Mouse (Mus musculus) telencephalon, adult 2 months (tissue): ENCODE measurements around the gene Zfr.
"Not testable (repeated sequence)": the region's sequence is repeated elsewhere in the genome, so short reads cannot be mapped to it uniquely, and the experiment has no call there.

ENCODE experiments used
- DNase-seq: peaks from one replicate; pipeline ENCODE4 v3.0.0-alpha.2; 2011; ENCODE audit warnings: low read depth, low spot score

Gene Zfr

DNA sequence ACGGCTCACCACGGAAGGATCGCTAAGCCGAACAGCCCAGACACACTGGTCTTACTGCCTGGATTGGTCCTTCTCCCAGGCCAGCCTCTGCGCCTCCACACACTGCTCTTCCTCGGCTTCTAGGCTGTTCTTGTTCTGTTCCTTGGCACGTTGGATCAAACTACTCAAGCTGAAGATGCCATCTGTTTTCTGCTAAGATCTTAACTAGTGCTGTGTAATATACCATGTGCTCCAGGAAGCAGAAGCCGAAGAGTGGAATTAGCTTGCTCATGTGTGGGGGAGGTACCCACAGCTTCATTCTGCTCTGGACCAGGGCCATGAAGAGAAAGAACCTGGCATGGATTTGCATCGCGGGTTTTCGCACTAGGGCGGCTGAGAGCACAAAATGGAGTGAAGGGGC is 11.2 kb upstream of the Zfr start:
- peak; percentile 88 for DNase-seq

DNA sequence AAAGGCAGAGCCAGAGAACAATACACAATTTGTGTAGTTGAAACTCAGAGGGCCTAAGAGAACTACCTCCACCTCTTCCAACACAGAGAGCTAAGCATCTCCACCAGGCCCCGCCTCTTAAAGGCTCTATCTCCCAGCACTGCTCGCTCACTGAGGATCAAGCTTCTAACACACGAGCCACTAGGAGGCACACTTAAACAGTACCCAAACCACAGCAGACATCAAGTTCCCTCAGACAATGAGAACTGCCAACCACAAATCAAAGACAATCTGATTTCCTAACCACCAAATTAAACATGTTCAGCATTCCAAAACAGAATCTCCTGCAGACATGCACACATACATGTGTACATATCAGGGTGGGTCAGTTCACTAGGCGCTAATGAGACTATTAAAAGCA is 9.4 kb upstream of the Zfr start:
- DNase-seq: no peak

DNA sequence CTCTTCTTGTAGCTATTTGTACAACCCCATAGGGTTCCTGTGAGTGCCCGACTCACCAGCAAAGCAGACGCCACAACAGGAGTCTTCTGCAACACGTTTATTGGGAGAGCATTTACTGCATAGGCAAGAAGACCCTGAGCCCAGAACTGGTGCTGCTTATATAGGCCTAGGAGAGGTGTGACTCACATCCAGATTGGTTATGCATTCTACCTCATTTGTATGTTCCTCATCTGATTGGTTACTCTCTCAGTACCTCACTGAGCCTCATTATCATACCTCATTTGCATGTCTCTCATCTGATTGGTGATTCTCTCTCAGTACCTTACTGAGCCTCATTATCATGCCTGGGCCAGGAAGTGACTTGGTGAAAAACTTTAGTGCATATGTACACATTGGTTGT is 8.7 kb upstream of the Zfr start:
- not testable (repeated sequence) for DNase-seq

- no peak for DNase-seq
Observed at GRCm38 (mm10) chr15:12111232-12111631, 6.4 kb upstream of the Zfr start.

DNA sequence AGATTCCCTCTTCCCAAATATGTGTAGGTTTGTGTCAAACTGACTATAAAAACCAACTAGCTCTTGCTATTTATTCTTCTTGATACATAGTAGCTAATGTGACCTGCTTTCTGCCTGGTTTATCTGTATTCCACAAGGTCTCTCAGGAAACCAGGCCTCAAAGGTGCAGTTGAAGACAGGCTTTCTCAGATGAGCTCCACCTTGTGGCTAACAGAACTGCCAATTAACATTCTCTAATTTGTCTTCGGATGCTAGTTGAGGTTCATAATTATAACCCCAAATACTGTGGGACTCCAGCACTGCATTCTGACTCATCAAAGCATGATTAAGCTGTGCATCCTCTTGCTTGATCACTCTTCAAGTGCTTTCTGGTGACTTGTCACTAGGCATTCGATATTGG is 4.2 kb upstream of the Zfr start:
- DNase-seq: no peak

GRCm38 (mm10) chr15:12114546-12114945 is 3.1 kb upstream of the Zfr start:
- DNase-seq: no peak

- DNase-seq: no peak
Observed at GRCm38 (mm10) chr15:12115722-12116230, 1.9 kb upstream of the Zfr start.

- DNase-seq: no peak
Observed at GRCm38 (mm10) chr15:12118093-12118431, 431 bp downstream of the Zfr start.

DNA sequence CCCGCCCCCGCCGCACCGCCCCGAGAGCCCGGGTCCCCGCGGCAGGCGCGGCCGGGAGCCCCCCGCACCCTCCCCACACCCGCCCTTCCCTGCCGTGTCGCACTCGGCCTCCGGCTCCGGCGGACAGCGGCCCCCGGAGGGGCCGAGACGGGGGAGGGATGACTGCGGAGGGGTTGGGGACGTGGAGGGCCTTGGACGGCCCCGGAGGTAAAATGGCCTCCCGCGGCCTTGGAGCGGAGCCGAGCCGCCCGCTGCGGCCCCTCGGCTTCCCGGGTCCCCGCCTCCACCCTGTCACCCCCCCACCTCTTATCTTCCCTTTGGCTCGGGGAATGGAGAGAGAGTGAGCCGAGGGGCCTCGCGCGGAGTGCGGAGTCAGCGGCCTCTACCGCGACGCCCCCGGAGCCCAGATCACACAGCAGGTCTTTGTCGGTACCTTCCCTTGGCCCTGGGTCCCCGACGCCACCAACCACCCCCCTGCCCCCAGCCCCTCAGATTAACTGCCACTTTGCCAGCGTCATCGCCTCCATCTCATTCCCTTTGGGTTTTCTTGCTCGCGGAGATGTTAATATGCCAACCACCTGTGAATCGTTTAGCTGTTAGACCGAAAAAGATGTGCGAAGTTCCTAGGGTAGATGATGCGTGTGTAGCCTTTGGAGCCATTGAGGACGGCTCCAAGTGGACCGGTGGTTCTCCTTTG is 949 bp downstream of the Zfr start:
- no peak for DNase-seq

DNA sequence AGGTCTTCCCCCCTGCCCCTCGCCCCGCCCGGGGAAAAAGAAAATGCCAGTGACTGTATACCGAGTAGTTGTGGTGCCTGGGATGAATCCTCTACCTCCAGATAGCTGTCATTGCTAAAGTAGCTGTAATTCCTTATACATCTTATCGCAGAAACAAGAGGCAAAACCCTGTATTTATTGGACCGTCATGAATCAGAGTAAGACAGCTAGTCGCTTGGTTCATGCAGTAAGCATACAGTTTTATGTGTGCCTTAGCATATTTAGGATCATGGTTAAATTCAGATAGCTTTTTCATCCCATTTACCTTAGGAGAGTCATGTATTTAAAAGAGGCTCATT is 1.5 kb downstream of the Zfr start:
- DNase-seq: no peak

DNA sequence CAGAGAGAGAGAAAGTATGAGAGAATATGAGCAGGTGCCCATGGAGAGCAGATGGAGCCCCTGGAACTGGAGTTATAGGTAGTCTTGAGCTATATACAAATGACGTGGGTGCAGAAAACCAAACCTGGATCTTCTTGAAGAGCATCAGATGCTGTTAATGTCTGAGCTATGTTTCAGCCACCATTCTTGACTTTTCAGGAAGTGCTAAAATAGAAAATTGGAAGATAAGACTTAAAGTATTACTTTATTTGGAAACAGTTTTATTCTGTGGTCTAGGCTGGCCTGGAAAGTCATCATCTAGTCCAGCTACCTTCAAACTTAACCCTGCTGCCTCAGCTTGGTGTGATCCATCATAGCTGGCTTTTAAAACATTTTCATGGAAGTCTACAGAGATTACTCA is 7.3 kb downstream of the Zfr start:
- no peak for DNase-seq

- not testable (repeated sequence) for DNase-seq
Observed at GRCm38 (mm10) chr15:12130871-12131270, 13.2 kb downstream of the Zfr start.

DNA sequence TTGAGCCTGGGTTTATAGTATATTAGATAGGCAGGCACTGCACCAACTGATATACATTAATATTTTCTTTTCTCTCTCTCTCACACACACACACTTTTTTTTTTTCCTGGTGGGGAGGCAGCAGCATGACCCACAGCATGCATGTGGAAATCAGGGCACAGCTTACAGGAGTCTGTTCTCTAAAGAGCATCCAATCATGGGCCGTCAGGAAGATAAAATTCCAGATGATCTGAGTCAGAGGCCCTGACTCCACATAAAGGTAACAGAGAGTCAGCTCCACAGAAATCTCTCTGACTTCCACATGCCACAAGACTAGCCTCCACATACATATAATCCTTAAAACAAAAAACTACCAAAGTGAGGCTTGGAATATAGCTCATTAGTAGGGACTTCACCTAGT is 16.9 kb downstream of the Zfr start:
- DNase-seq: no peak

DNA sequence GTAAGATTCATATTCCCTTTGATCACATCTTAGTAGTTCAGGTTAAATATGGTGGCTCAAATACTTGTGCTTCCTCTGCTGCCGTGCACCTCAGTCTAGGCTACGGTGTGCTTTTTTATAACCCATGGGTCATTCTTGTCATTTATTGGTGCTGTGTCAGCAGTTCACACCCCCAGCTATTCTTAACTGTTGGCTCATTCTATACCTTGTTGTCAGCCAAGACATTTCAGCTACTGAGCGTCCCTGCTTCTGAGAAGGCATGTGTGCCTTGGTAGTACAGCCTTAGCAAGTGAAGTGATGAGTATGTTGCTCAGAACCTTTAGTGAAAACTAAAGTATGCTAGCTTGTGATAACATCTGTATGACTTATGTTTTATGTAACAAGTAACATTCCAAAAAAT is 17.7 kb downstream of the Zfr start:
- DNase-seq: no peak

DNA sequence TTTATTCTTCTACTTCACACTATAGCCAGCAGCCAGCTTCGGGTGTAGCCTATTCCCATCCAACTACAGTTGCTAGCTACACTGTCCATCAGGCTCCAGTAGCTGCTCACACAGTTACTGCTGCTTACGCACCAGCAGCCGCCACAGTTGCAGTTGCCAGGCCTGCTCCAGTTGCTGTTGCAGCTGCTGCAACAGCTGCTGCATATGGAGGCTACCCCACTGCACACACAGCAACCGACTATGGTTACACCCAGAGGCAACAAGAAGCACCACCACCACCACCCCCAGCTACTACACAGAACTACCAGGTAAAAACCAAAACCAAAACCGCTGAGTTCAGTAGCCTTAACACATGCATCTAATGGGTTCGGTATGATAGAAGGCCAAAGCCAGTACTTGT is 18.7 kb downstream of the Zfr start:
- DNase-seq: no peak

DNA sequence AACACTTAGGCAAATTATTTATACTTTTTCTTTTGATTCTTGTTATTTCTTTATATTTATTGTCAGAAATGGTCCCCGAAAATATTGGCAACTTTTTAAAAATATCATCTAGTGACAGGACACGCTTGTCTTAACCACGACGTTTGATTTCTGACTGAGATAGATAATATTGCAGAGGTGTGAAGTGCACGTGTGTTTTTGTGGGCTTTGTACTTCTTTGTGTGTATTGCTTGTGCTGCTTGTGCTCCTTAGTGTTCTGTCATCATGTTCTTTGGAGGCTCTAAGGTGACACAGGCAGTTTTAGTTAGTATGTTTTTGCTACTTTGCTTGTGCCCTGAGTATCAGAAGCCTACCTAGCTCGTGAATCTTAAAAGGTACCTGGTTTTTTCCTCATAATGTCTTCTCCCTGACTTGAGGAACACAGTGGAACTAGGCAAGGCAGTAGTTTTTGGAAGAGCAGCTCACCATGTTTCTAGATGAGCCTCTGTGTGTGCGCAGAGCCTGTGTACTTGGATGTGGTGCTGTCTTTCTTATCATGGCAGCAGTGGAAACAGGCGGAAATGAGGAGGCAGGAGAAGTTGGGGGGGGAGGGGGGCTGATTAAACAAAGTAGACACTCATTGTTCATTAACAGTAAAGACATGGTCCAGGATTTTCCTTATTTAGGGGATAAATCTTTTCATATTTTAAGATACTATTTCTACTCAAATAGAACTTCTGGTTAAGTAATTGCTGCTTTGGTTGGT is 23.5 kb downstream of the Zfr start:
- DNase-seq: no peak

GRCm38 (mm10) chr15:12147423-12147822 is 29.8 kb downstream of the Zfr start:
- DNase-seq: no peak

- DNase-seq: peak; percentile 74
Observed at GRCm38 (mm10) chr15:12149501-12149900, 31.9 kb downstream of the Zfr start.

DNA sequence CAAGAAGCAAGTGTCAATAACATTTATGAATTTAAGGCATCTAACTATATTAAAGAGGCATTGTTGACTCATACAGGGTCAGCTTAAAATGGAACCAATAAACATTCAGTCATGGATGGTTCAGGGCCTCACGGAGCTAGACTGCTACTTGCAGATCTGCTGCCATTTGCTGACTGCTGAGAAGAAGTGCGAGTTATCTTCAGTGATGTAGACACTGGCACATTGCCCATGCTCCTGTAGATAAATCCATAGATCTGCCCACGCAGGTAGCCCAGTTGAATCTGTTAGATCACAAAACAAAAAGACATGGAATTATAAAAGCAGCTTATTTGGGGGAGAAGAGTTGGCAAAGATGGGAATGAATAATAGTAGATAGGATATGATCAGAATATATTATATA is 36.1 kb downstream of the Zfr start:
- peak; percentile 60 for DNase-seq

- DNase-seq: no peak
Observed at GRCm38 (mm10) chr15:12178126-12178525, 60.5 kb downstream of the Zfr start.

- not testable (repeated sequence) for DNase-seq
Observed at GRCm38 (mm10) chr15:12181181-12181805, 63.7 kb downstream of the Zfr start.

- no peak for DNase-seq
Observed at GRCm38 (mm10) chr15:12193880-12194816, 76.5 kb downstream of the Zfr start.
